Mouse (Mus musculus) testis, adult 2 months (tissue): ENCODE measurements at regions not wholly inside any gene's neighbourhood (a gene's known extent, or its start where the extent isn't known, plus 50 kb on each side); places are given as distances from the start of the nearest gene placed in this dataset.

Experiments used
- CTCF ChIP-seq: fragments of 200-500 bp; IDR thresholded peaks from 2 replicates; pipeline ENCODE4 v1.5.1; 2012; ENCODE audit warnings: low read depth, mild to moderate bottlenecking, inconsistent platforms, low read length, moderate library complexity; ENCODE audit not compliant: control insufficient read depth, insufficient read depth, insufficient replicate concordance
- POLR2A ChIP-seq: fragments of 200-500 bp; IDR thresholded peaks from 2 replicates; pipeline ENCODE4 v1.6.1; 2012; ENCODE audit warnings: low read depth, mild to moderate bottlenecking, inconsistent platforms, low read length, moderate library complexity; ENCODE audit not compliant: control insufficient read depth

GRCm38 (mm10) chr16:49606500-49606899 lies 92.5 kb upstream of the Ift57 start:
- no peak for TF ChIP-seq CTCF
- no peak for TF ChIP-seq POLR2A
